Comparison of ENCODE assay signal across 21 mouse cellular contexts in genomic region chr8:69959241-69959640, GRCm38 (mm10). TPM values are rescaled to one million over a fixed set of nuclear protein-coding genes. Genes with fewer than 3 reads are reported as not detected.
DNase-seq lines count a peak whose midpoint lies in the region; ATAC-seq and TF ChIP-seq lines count a peak whose summit lies in the region.
"Had no signal": no experiment of that assay in that cellular context is flagged by ENCODE, and none has a peak within 500 bp of the region (broad histone marks: within the 10 kb centered on the region; RNA-seq: fewer than 3 reads in every experiment).

No protein-coding gene starts in this region.

- no peak overlapping the region for H3K4me3 ChIP-seq in gastrocnemius, adult 2 months
- H3K4me3 ChIP-seq in heart, embryonic 16.5 days (ENCODE audit: low read length), result no peak overlapping the region
- H3K4me3 ChIP-seq: embryonic facial prominence, embryonic 15.5 days; erythroblast, embryonic 14.5 days; forebrain, embryonic 10.5 days; hindbrain, embryonic 12.5 days had no signal

- no peak for TF ChIP-seq CTCF in gastrocnemius, adult 2 months (IDR thresholded peaks at IDR 0.05)

- H3K9ac ChIP-seq in heart, embryonic 16.5 days (ENCODE audit: low read length), result no peak overlapping the region
- H3K9ac ChIP-seq: embryonic facial prominence, embryonic 15.5 days; hindbrain, embryonic 12.5 days had no signal

- H3K4me2 ChIP-seq in heart, embryonic 16.5 days (ENCODE audit: low read depth, low read length), result no peak overlapping the region
- H3K4me2 ChIP-seq: embryonic facial prominence, embryonic 15.5 days; hindbrain, embryonic 12.5 days had no signal

- H3K36me3 ChIP-seq in heart, embryonic 16.5 days (ENCODE audit: control insufficient read depth, insufficient read depth), result no peaks in the 10 kb centered on the region
- H3K36me3 ChIP-seq: embryonic facial prominence, embryonic 15.5 days; hindbrain, embryonic 12.5 days had no signal

- peak overlapping the region; percentile 54; the same call in 1 of the 2 replicates for H3K27ac ChIP-seq in gastrocnemius, adult 2 months
- peak overlapping the region; percentile 10; the same call in 1 of the 2 replicates for H3K27ac ChIP-seq in heart, embryonic 16.5 days (ENCODE audit: low read length)
- H3K27ac ChIP-seq: embryonic facial prominence, embryonic 15.5 days; forebrain, embryonic 10.5 days; hindbrain, embryonic 12.5 days had no signal

- no peak for DNase-seq in gastrocnemius, adult 2 months
- DNase-seq in gastrocnemius, postnatal 36 days, result no peak
- DNase-seq in heart, postnatal 4 days, result no peak
- DNase-seq in adrenal gland, postnatal 10 days, result peak; percentile 35
- peak; percentile 54 for DNase-seq in adrenal gland, postnatal 14 days
- DNase-seq in thymus, postnatal 10 days (ENCODE audit: low spot score in 2 of 2), result no peak
- DNase-seq: cerebellum, adult 8-10 months; cerebellum, postnatal 14 days; embryo, embryonic 11 days; kidney, adult 8-10 months had no signal

- H3K9me3 ChIP-seq in heart, embryonic 16.5 days (replicated peaks; ENCODE audit: control insufficient read depth, low read length), result no peaks in the 10 kb centered on the region
- H3K9me3 ChIP-seq: embryonic facial prominence, embryonic 15.5 days; forebrain, embryonic 10.5 days; hindbrain, embryonic 12.5 days had no signal

- peaks cover 39% of the 10 kb centered on the region for H3K4me1 ChIP-seq in heart, embryonic 16.5 days (ENCODE audit: control insufficient read depth, insufficient read depth, low read length)

- no peak for ATAC-seq in heart, embryonic 16.5 days (replicated peaks; ENCODE audit: extremely low read depth, insufficient read depth, low FRiP score)
- ATAC-seq: forebrain, embryonic 14.5 days; hindbrain, embryonic 16.5 days; inflammation-experienced regulatory T-cells, adult 6 months; intestine, postnatal 0 days had no signal

- intact Hi-C loops in gastrocnemius, adult 2 months (cut with DNase I), result no loop called here
- intact Hi-C loops in gastrocnemius, postnatal 36 days (cut with DNase I), result no loop called here

- H3K27me3 ChIP-seq in heart, embryonic 16.5 days (ENCODE audit: control insufficient read depth, insufficient read depth, low read length), result no peaks in the 10 kb centered on the region
- H3K27me3 ChIP-seq: embryonic facial prominence, embryonic 15.5 days; hindbrain, embryonic 12.5 days had no signal

RNA-seq across cellular contexts. Expression of gene Gatad2a, which starts 36.9 kb away (rescaled TPM):
- 10 to 100 TPM; 26.5 to 32.6 TPM for total RNA-seq in gastrocnemius, adult 2 months (2021)
- 10 to 100 TPM; 25.6 to 29.1 TPM for total RNA-seq in gastrocnemius, postnatal 36 days (2021)
- 26.2 and 26.8 TPM in 2 replicates for polyA plus RNA-seq in heart, embryonic 16.5 days (2015; fragmentation: Nextera tagmentation; extraction: Ambion mirVana)
- total RNA-seq in heart, postnatal 4 days (2021), result 10 to 100 TPM; 75.9 to 79.5 TPM
- total RNA-seq in adrenal gland, postnatal 10 days (2021), result 10 to 100 TPM; 84.4 to 90.0 TPM
- total RNA-seq in adrenal gland, postnatal 14 days (2021), result 105 and 111 TPM in 2 replicates

RNA-seq across cellular contexts. Expression of gene Yjefn3, which starts 56.7 kb away (rescaled TPM):
- 10 to 100 TPM in 1 of 2 experiments, 1 to 10 TPM in 1; 9.5 to 14.5 TPM for total RNA-seq in gastrocnemius, adult 2 months (2021)
- total RNA-seq in gastrocnemius, postnatal 36 days (2021), result 1 to 10 TPM; 5.7 to 9.0 TPM
- polyA plus RNA-seq in heart, embryonic 16.5 days (2015; fragmentation: Nextera tagmentation; extraction: Ambion mirVana), result 8.2 and 8.7 TPM in 2 replicates
- total RNA-seq in heart, postnatal 4 days (2021), result 1 to 10 TPM; 6.2 to 8.6 TPM
- total RNA-seq in adrenal gland, postnatal 10 days (2021), result 1 to 10 TPM; 5.5 TPM
- 5.7 and 6.7 TPM in 2 replicates for total RNA-seq in adrenal gland, postnatal 14 days (2021)
- total RNA-seq: common myeloid progenitor, adult 5-6 weeks had no signal

RNA-seq across cellular contexts. Expression of gene Ndufa13, which starts 56.9 kb away (rescaled TPM):
- total RNA-seq in gastrocnemius, adult 2 months (2021), result 100 to 1,000 TPM; 312 to 399 TPM
- total RNA-seq in gastrocnemius, postnatal 36 days (2021), result 100 to 1,000 TPM; 332 to 340 TPM
- 372 and 379 TPM in 2 replicates for polyA plus RNA-seq in heart, embryonic 16.5 days (2015; fragmentation: Nextera tagmentation; extraction: Ambion mirVana)
- 100 to 1,000 TPM; 286 to 326 TPM for total RNA-seq in heart, postnatal 4 days (2021)
- 100 to 1,000 TPM; 237 to 261 TPM for total RNA-seq in adrenal gland, postnatal 10 days (2021)
- total RNA-seq in adrenal gland, postnatal 14 days (2021), result 239 and 250 TPM in 2 replicates

RNA-seq across cellular contexts. Expression of gene Tssk6, which starts 57.3 kb away (rescaled TPM):
- not detected for total RNA-seq in gastrocnemius, adult 2 months (2021)
- not detected for total RNA-seq in gastrocnemius, postnatal 36 days (2021)
- polyA plus RNA-seq in heart, embryonic 16.5 days (2015; fragmentation: Nextera tagmentation; extraction: Ambion mirVana), result 1.1 and 2.0 TPM in 2 replicates
- under 1 TPM in 1 of 2 experiments, not detected in 1; 0.33 TPM for total RNA-seq in heart, postnatal 4 days (2021)
- under 1 TPM; 0.79 to 0.84 TPM for total RNA-seq in adrenal gland, postnatal 10 days (2021)
- total RNA-seq in adrenal gland, postnatal 14 days (2021), result 0.83 and 0.85 TPM in 2 replicates
- total RNA-seq: common myeloid progenitor, adult 5-6 weeks; gastrocnemius, adult 8-10 months had no signal

Comparison
In these comparisons a context has a peak if more than half of its experiments do, and no peak if none do; other contexts are left out.
1. DNase-seq: peak in adrenal gland, postnatal 10 days (single experiment) and adrenal gland, postnatal 14 days (single experiment); none in gastrocnemius, adult 2 months (single experiment), gastrocnemius, postnatal 36 days (0 of 2), heart, postnatal 4 days (single experiment) and thymus, postnatal 10 days (0 of 2).